Mouse (Mus musculus) brain, embryonic 14.5 days (tissue): ENCODE measurements at regions not wholly inside any gene's neighbourhood (a gene's known extent, or its start where the extent isn't known, plus 50 kb on each side); places are given as distances from the start of the nearest gene placed in this dataset.
A peak's percentile ranks its signal among the peaks of the same experiment; 100 is the strongest.

Experiments
- CTCF ChIP-seq: fragments of 200-500 bp; IDR thresholded peaks from 2 replicates; pipeline ENCODE4 v1.5.1; 2012; ENCODE audit warnings: inconsistent platforms, mild to moderate bottlenecking, moderate library complexity, borderline replicate concordance; ENCODE audit not compliant: insufficient read depth, insufficient read length; ENCODE audit errors: extremely low read depth
- POLR2A ChIP-seq: fragments of 200-500 bp; IDR thresholded peaks from 2 replicates; pipeline ENCODE4 v1.6.1; 2012; ENCODE audit warnings: mild to moderate bottlenecking, inconsistent platforms, borderline replicate concordance; ENCODE audit not compliant: poor library complexity, insufficient read depth, insufficient read length, severe bottlenecking; ENCODE audit errors: extremely low read depth

- peak; percentile 77 for TF ChIP-seq CTCF
- TF ChIP-seq POLR2A, result no peak
These were observed 62.1 kb upstream of the Mphosph6 start for GRCm38 (mm10) chr8:117863837-117864236.
